Mouse (Mus musculus) heart, adult 2 months (tissue): ENCODE data around the gene Sbf1.

ENCODE experiments used
- CTCF ChIP-seq: fragments of 200-600 bp; IDR thresholded peaks from 2 replicates; pipeline ENCODE4 v1.8.1; 2022; ENCODE audit warnings: antibody characterized with exemption, mild to moderate bottlenecking, moderate library complexity
- EP300 ChIP-seq: fragments of 200-500 bp; IDR thresholded peaks from 2 replicates; pipeline ENCODE4 v1.6.1; 2011; ENCODE audit warnings: low read depth, low read length, control low read depth; ENCODE audit not compliant: insufficient read depth
- POLR2A ChIP-seq: fragments of 200-500 bp; IDR thresholded peaks from 2 replicates; pipeline ENCODE4 v1.6.1; 2011; ENCODE audit warnings: mild to moderate bottlenecking, low read depth, low read length, control low read depth; ENCODE audit not compliant: insufficient read depth

GRCm38 (mm10) chr15:89353837-89354236, 38.7 kb upstream of the Sbf1 start:
- no peak for TF ChIP-seq CTCF
- TF ChIP-seq POLR2A, result no peak
- TF ChIP-seq EP300, result no peak
